Mouse (Mus musculus): ENCODE measurements at regions not wholly inside any gene's neighbourhood (a gene's known extent, or its start where the extent isn't known, plus 50 kb on each side); places are given as distances from the start of the nearest gene placed in this dataset.

GRCm38 (mm10) chr9:86060049-86060448 is 217.9 kb downstream of the Tpbg start:
- H3K79me2 ChIP-seq (ENCODE audit: control insufficient read depth, insufficient read depth), result no peaks in the 10 kb centered on the region
- no peak overlapping the region for H3ac ChIP-seq (ENCODE audit: control insufficient read depth, insufficient read length, low read depth)
- H3K4me3 ChIP-seq (ENCODE audit: insufficient read depth, poor library complexity, severe bottlenecking), result no peak overlapping the region
- H3K27me3 ChIP-seq (ENCODE audit: control insufficient read depth, insufficient read depth, insufficient read length), result no peaks in the 10 kb centered on the region
- H3K79me3 ChIP-seq (ENCODE audit: low read depth), result no peaks in the 10 kb centered on the region
- no peaks in the 10 kb centered on the region for H3K36me3 ChIP-seq (ENCODE audit: control insufficient read depth, insufficient read depth)
- no peak for TF ChIP-seq CTCF (IDR thresholded peaks at IDR 0.05; ENCODE audit: control insufficient read depth, insufficient read depth, insufficient read length)
- TF ChIP-seq MAX (IDR thresholded peaks at IDR 0.05), result no peak
- no peak for TF ChIP-seq CEBPB (IDR thresholded peaks at IDR 0.05; ENCODE audit: low read depth)
- no peak for TF ChIP-seq MYOD1 (IDR thresholded peaks at IDR 0.05; ENCODE audit: control insufficient read depth, insufficient read length, low read depth)
- TF ChIP-seq MYOG (IDR thresholded peaks at IDR 0.05; ENCODE audit: control insufficient read depth, extremely low read depth, insufficient read length), result no peak
- TF ChIP-seq USF1 (IDR thresholded peaks at IDR 0.05; ENCODE audit: low read depth), result no peak
- TF ChIP-seq FOSL1 (IDR thresholded peaks at IDR 0.05; ENCODE audit: insufficient read depth, low read length, poor library complexity, severe bottlenecking), result no peak

- Histone ChIP-seq H3ac (ENCODE audit: control insufficient read depth, insufficient read length, low read depth) (no peak overlapping the region), H3K4me3 (ENCODE audit: insufficient read depth, poor library complexity, severe bottlenecking) (no peak overlapping the region), H3K79me3 (ENCODE audit: low read depth) (no peaks in the 10 kb centered on the region), H3K27me3 (ENCODE audit: control insufficient read depth, insufficient read depth, insufficient read length) (no peaks in the 10 kb centered on the region), H3K79me2 (ENCODE audit: control insufficient read depth, insufficient read depth) (no peaks in the 10 kb centered on the region), H3K36me3 (ENCODE audit: control insufficient read depth, insufficient read depth) (no peaks in the 10 kb centered on the region)
- TF ChIP-seq CEBPB (IDR thresholded peaks at IDR 0.05; ENCODE audit: low read depth) (no peak), MAX (IDR thresholded peaks at IDR 0.05) (no peak), MYOD1 (IDR thresholded peaks at IDR 0.05; ENCODE audit: control insufficient read depth, insufficient read length, low read depth) (no peak), USF1 (IDR thresholded peaks at IDR 0.05; ENCODE audit: low read depth) (no peak), FOSL1 (IDR thresholded peaks at IDR 0.05; ENCODE audit: insufficient read depth, low read length, poor library complexity, severe bottlenecking) (no peak), MYOG (IDR thresholded peaks at IDR 0.05; ENCODE audit: control insufficient read depth, extremely low read depth, insufficient read length) (no peak), CTCF (IDR thresholded peaks at IDR 0.05; ENCODE audit: control insufficient read depth, insufficient read depth, insufficient read length) (no peak)
These were observed 219.1 kb downstream of the Tpbg start for GRCm38 (mm10) chr9:86061230-86061629.

GRCm38 (mm10) chr9:86079275-86079674 is 237.1 kb downstream of the Tpbg start:
- TF ChIP-seq CTCF (IDR thresholded peaks at IDR 0.05; ENCODE audit: control insufficient read depth, insufficient read depth, insufficient read length) (no peak), FOSL1 (IDR thresholded peaks at IDR 0.05; ENCODE audit: insufficient read depth, low read length, poor library complexity, severe bottlenecking) (no peak), MYOD1 (IDR thresholded peaks at IDR 0.05; ENCODE audit: control insufficient read depth, insufficient read length, low read depth) (no peak), CEBPB (IDR thresholded peaks at IDR 0.05; ENCODE audit: low read depth) (no peak), MAX (IDR thresholded peaks at IDR 0.05) (no peak), MYOG (IDR thresholded peaks at IDR 0.05; ENCODE audit: control insufficient read depth, extremely low read depth, insufficient read length) (no peak)
- no peaks in the 10 kb centered on the region for H3K79me3 ChIP-seq (ENCODE audit: low read depth)
- H3K27me3 ChIP-seq (ENCODE audit: control insufficient read depth, insufficient read depth, insufficient read length), result no peaks in the 10 kb centered on the region
- H3K36me3 ChIP-seq (ENCODE audit: control insufficient read depth, insufficient read depth), result no peaks in the 10 kb centered on the region
- H3K4me3 ChIP-seq (ENCODE audit: insufficient read depth, poor library complexity, severe bottlenecking), result no peak overlapping the region
- no peak overlapping the region for H3ac ChIP-seq (ENCODE audit: control insufficient read depth, insufficient read length, low read depth)
- no peaks in the 10 kb centered on the region for H3K79me2 ChIP-seq (ENCODE audit: control insufficient read depth, insufficient read depth)

- Histone ChIP-seq H3K79me2 (ENCODE audit: control insufficient read depth, insufficient read depth) (no peaks in the 10 kb centered on the region), H3K79me3 (ENCODE audit: low read depth) (no peaks in the 10 kb centered on the region), H3K27me3 (ENCODE audit: control insufficient read depth, insufficient read depth, insufficient read length) (no peaks in the 10 kb centered on the region), H3K36me3 (ENCODE audit: control insufficient read depth, insufficient read depth) (no peaks in the 10 kb centered on the region), H3ac (ENCODE audit: control insufficient read depth, insufficient read length, low read depth) (no peak overlapping the region), H3K4me3 (ENCODE audit: insufficient read depth, poor library complexity, severe bottlenecking) (no peak overlapping the region)
- TF ChIP-seq FOSL1 (IDR thresholded peaks at IDR 0.05; ENCODE audit: insufficient read depth, low read length, poor library complexity, severe bottlenecking) (no peak), MYOG (IDR thresholded peaks at IDR 0.05; ENCODE audit: control insufficient read depth, extremely low read depth, insufficient read length) (no peak), USF1 (IDR thresholded peaks at IDR 0.05; ENCODE audit: low read depth) (no peak), CTCF (IDR thresholded peaks at IDR 0.05; ENCODE audit: control insufficient read depth, insufficient read depth, insufficient read length) (no peak), MAX (IDR thresholded peaks at IDR 0.05) (no peak), MYOD1 (IDR thresholded peaks at IDR 0.05; ENCODE audit: control insufficient read depth, insufficient read length, low read depth) (no peak), CEBPB (IDR thresholded peaks at IDR 0.05; ENCODE audit: low read depth) (no peak)
These were observed 239.7 kb downstream of the Tpbg start for GRCm38 (mm10) chr9:86081873-86082272.

GRCm38 (mm10) chr9:86092998-86093397 is 250.8 kb downstream of the Tpbg start:
- TF ChIP-seq FOSL1 (IDR thresholded peaks at IDR 0.05; ENCODE audit: insufficient read depth, low read length, poor library complexity, severe bottlenecking), result no peak
- TF ChIP-seq MYOD1 (IDR thresholded peaks at IDR 0.05; ENCODE audit: control insufficient read depth, insufficient read length, low read depth), result no peak
- no peak for TF ChIP-seq MAX (IDR thresholded peaks at IDR 0.05)
- TF ChIP-seq CEBPB (IDR thresholded peaks at IDR 0.05; ENCODE audit: low read depth), result no peak
- no peak for TF ChIP-seq MYOG (IDR thresholded peaks at IDR 0.05; ENCODE audit: control insufficient read depth, extremely low read depth, insufficient read length)
- TF ChIP-seq CTCF (IDR thresholded peaks at IDR 0.05; ENCODE audit: control insufficient read depth, insufficient read depth, insufficient read length), result no peak
- no peak for TF ChIP-seq USF1 (IDR thresholded peaks at IDR 0.05; ENCODE audit: low read depth)
- H3K27me3 ChIP-seq (ENCODE audit: control insufficient read depth, insufficient read depth, insufficient read length), result no peaks in the 10 kb centered on the region
- H3K79me3 ChIP-seq (ENCODE audit: low read depth), result no peaks in the 10 kb centered on the region
- no peaks in the 10 kb centered on the region for H3K36me3 ChIP-seq (ENCODE audit: control insufficient read depth, insufficient read depth)
- no peak overlapping the region for H3K4me3 ChIP-seq (ENCODE audit: insufficient read depth, poor library complexity, severe bottlenecking)
- no peaks in the 10 kb centered on the region for H3K79me2 ChIP-seq (ENCODE audit: control insufficient read depth, insufficient read depth)
- H3ac ChIP-seq (ENCODE audit: control insufficient read depth, insufficient read length, low read depth), result no peak overlapping the region

DNA sequence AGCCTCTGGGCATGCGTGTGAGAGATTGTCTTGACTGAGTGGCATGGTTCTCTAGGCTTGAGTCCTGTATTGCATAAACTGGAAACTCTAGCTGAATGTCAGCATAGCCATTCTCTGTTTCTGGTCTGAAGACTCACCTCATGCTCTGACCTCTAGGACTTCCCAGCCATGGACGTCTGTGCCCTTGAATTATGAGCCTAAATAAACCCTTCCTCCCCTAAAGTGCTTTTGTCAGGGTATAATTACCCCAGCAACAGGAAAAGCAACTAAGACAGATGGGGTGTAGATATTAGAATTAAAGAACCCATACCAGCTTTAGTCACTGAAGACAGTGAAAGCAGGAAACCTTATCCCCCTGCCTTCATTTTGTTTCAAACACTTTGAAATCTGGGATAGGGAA is 253.3 kb downstream of the Tpbg start:
- H3K36me3 ChIP-seq (ENCODE audit: control insufficient read depth, insufficient read depth), result no peaks in the 10 kb centered on the region
- no peak overlapping the region for H3K4me3 ChIP-seq (ENCODE audit: insufficient read depth, poor library complexity, severe bottlenecking)
- H3K79me3 ChIP-seq (ENCODE audit: low read depth), result no peaks in the 10 kb centered on the region
- no peaks in the 10 kb centered on the region for H3K79me2 ChIP-seq (ENCODE audit: control insufficient read depth, insufficient read depth)
- no peaks in the 10 kb centered on the region for H3K27me3 ChIP-seq (ENCODE audit: control insufficient read depth, insufficient read depth, insufficient read length)
- TF ChIP-seq CTCF (IDR thresholded peaks at IDR 0.05; ENCODE audit: control insufficient read depth, insufficient read depth, insufficient read length) (no peak), MYOG (IDR thresholded peaks at IDR 0.05; ENCODE audit: control insufficient read depth, extremely low read depth, insufficient read length) (no peak), MAX (IDR thresholded peaks at IDR 0.05) (no peak), USF1 (IDR thresholded peaks at IDR 0.05; ENCODE audit: low read depth) (no peak), MYOD1 (IDR thresholded peaks at IDR 0.05; ENCODE audit: control insufficient read depth, insufficient read length, low read depth) (no peak), CEBPB (IDR thresholded peaks at IDR 0.05; ENCODE audit: low read depth) (no peak), FOSL1 (IDR thresholded peaks at IDR 0.05; ENCODE audit: insufficient read depth, low read length, poor library complexity, severe bottlenecking) (no peak)
- no peak overlapping the region for H3ac ChIP-seq (ENCODE audit: control insufficient read depth, insufficient read length, low read depth)
